Mouse (Mus musculus) intestine, embryonic 14.5 days (tissue): ENCODE data around the gene Marcks. TPM values are rescaled to one million over a fixed set of nuclear protein-coding genes. Genes with fewer than 3 reads are reported as not detected.

Experiments
- ATAC-seq: fragments of 200-750 bp; cut with Nextera tagmentation; replicated peaks from 2 replicates; pipeline ENCODE4 v1.8.0; 2017; ENCODE audit warnings: low read depth, moderate number of reproducible peaks, moderate TSS enrichment, moderate library complexity; ENCODE audit not compliant: low FRiP score, low TSS enrichment
- DNase-seq: peaks from one replicate; pipeline ENCODE4 v3.0.0-alpha.2; 2018; ENCODE audit warnings: low spot score
- H3K27ac ChIP-seq: fragments of 300-500 bp; sonication (generic); 2 replicates; pipeline ENCODE4 v1.5.1; 2014; ENCODE audit warnings: low read depth, mild to moderate bottlenecking, control low read depth
- H3K27me3 ChIP-seq: fragments of 300-500 bp; sonication (generic); replicated peaks from 2 replicates; pipeline ENCODE4 v1.6.1; 2014; ENCODE audit warnings: low read length, control low read depth; ENCODE audit not compliant: control insufficient read depth, insufficient read depth
- H3K36me3 ChIP-seq: fragments of 300-500 bp; sonication (generic); 2 replicates; pipeline ENCODE4 v1.6.1; 2014; ENCODE audit warnings: low read length, control low read depth; ENCODE audit not compliant: control insufficient read depth, insufficient read depth
- H3K4me1 ChIP-seq: fragments of 300-500 bp; sonication (generic); replicated peaks from 2 replicates; pipeline ENCODE4 v1.6.1; 2014; ENCODE audit warnings: low read length, control low read depth, mixed read lengths; ENCODE audit not compliant: control insufficient read depth, insufficient read depth
- H3K4me2 ChIP-seq: fragments of 300-500 bp; sonication (generic); 2 replicates; pipeline ENCODE4 v1.6.1; 2014; ENCODE audit warnings: low read length
- H3K4me3 ChIP-seq: fragments of 300-500 bp; sonication (generic); 2 replicates; pipeline ENCODE4 v1.5.1; 2014; ENCODE audit warnings: low read depth, low read length, control low read depth, mixed read lengths
- H3K9ac ChIP-seq: fragments of 300-500 bp; sonication (generic); 2 replicates; pipeline ENCODE4 v1.6.1; 2014; ENCODE audit warnings: mild to moderate bottlenecking, low read length
- H3K9me3 ChIP-seq: fragments of 300-500 bp; sonication (generic); 2 replicates; pipeline ENCODE4 v1.6.1; 2016; ENCODE audit warnings: low read length, control low read depth; ENCODE audit not compliant: control insufficient read depth
- WGBS: fragments of 180-500 bp; shearing (Covaris S2); extraction: QIAGEN DNeasy Blood & Tissue Kit; methylation state at CpG from one replicate; pipeline ENCODE4 v1.1.7; 2014; 5-methylcytosine and 5-hydroxymethylcytosine counted together
- polyA plus RNA-seq: library from polyadenylated mRNA; unstranded; fragments of >200 nt; fragmentation: Nextera tagmentation; extraction: Ambion mirVana; gene quantifications from 2 replicates; pipeline ENCODE4 v1.2.1, GENCODE M21; 2014

Marcks gene
- polyA plus RNA-seq, 1 experiment from 2014 or later, result 127 TPM

- H3K27me3 ChIP-seq, result no peaks in the 10 kb centered on the region
- H3K4me2 ChIP-seq, result peak overlapping the region; percentile 91
- H3K4me3 ChIP-seq, result peak overlapping the region; percentile 100
- H3K27ac ChIP-seq, result peak overlapping the region; percentile 99
- WGBS, result under 1% methylated on average over 26 of the region's 26 CpGs
- H3K9ac ChIP-seq, result peak overlapping the region; percentile 100
- H3K9me3 ChIP-seq, result no peaks in the 10 kb centered on the region
- H3K36me3 ChIP-seq, result peaks cover 13% of the 10 kb centered on the region
- H3K4me1 ChIP-seq, result peaks cover 6% of the 10 kb centered on the region; the same call in 1 of the 2 replicates
- peak; percentile 84 for DNase-seq
- ATAC-seq, result no peak
These were observed 884 bp upstream of the Marcks start for GRCm38 (mm10) chr10:37139443-37140165.

GRCm38 (mm10) chr10:37138311-37138731 lies 399 bp downstream of the Marcks start:
- H3K4me2 ChIP-seq, result peak overlapping the region; percentile 91
- peak overlapping the region; percentile 100 for H3K4me3 ChIP-seq
- peak; percentile 87 for DNase-seq
- no peaks in the 10 kb centered on the region for H3K27me3 ChIP-seq
- no peaks in the 10 kb centered on the region for H3K9me3 ChIP-seq
- WGBS, result under 1% methylated on average over 26 of the region's 26 CpGs
- ATAC-seq, result no peak
- H3K27ac ChIP-seq, result peak overlapping the region; percentile 99
- peaks cover 25% of the 10 kb centered on the region for H3K36me3 ChIP-seq
- peak overlapping the region; percentile 100 for H3K9ac ChIP-seq
- peaks cover 9% of the 10 kb centered on the region; the same call in 1 of the 2 replicates for H3K4me1 ChIP-seq

- no peaks in the 10 kb centered on the region for H3K9me3 ChIP-seq
- peak; percentile 82 for DNase-seq
- H3K9ac ChIP-seq, result peak overlapping the region; percentile 100
- H3K4me1 ChIP-seq, result peaks cover 9% of the 10 kb centered on the region; the same call in 1 of the 2 replicates
- peak overlapping the region; percentile 91 for H3K4me2 ChIP-seq
- peak overlapping the region; percentile 100 for H3K4me3 ChIP-seq
- peak overlapping the region; percentile 99 for H3K27ac ChIP-seq
- no peaks in the 10 kb centered on the region for H3K27me3 ChIP-seq
- H3K36me3 ChIP-seq, result peaks cover 31% of the 10 kb centered on the region
- peak; percentile 7; the same call in 1 of the 2 replicates for ATAC-seq
- WGBS, result under 1% methylated on average over 24 of the region's 24 CpGs
These were observed 999 bp downstream of the Marcks start for GRCm38 (mm10) chr10:37137531-37138310.

- Histone ChIP-seq H3K9ac (peak overlapping the region; percentile 100), H3K27me3 (no peaks in the 10 kb centered on the region), H3K4me2 (peak overlapping the region; percentile 91), H3K36me3 (peaks cover 34% of the 10 kb centered on the region), H3K9me3 (no peaks in the 10 kb centered on the region), H3K27ac (peak overlapping the region; percentile 99), H3K4me1 (peaks cover 9% of the 10 kb centered on the region; the same call in 1 of the 2 replicates), H3K4me3 (peak overlapping the region; percentile 100)
- under 1% methylated on average over 47 of the region's 49 CpGs for WGBS
- peak; percentile 96 for DNase-seq
- ATAC-seq, result peak; percentile 76
These were observed 1.7 kb downstream of the Marcks start for GRCm38 (mm10) chr10:37136981-37137518.

GRCm38 (mm10) chr10:37135951-37136751 lies 2.6 kb downstream of the Marcks start:
- no peaks in the 10 kb centered on the region for H3K27me3 ChIP-seq
- no peaks in the 10 kb centered on the region for H3K9me3 ChIP-seq
- peaks cover 34% of the 10 kb centered on the region for H3K36me3 ChIP-seq
- WGBS, result 1% methylated on average over 97 of the region's 99 CpGs
- H3K4me3 ChIP-seq, result peak overlapping the region; percentile 100
- peak overlapping the region; percentile 67 for H3K4me2 ChIP-seq
- peaks cover 7% of the 10 kb centered on the region; the same call in 1 of the 2 replicates for H3K4me1 ChIP-seq
- peak; percentile 81 for DNase-seq
- H3K9ac ChIP-seq, result peak overlapping the region; percentile 100
- no peak for ATAC-seq
- peak overlapping the region; percentile 99 for H3K27ac ChIP-seq

- H3K27ac ChIP-seq, result no peak overlapping the region
- DNase-seq (no peak), ATAC-seq (no peak)
- peaks cover 34% of the 10 kb centered on the region for H3K36me3 ChIP-seq
- H3K4me1 ChIP-seq, result peaks cover 7% of the 10 kb centered on the region; the same call in 1 of the 2 replicates
- H3K9me3 ChIP-seq, result no peaks in the 10 kb centered on the region
- 87% methylated on average over 4 of the region's 4 CpGs for WGBS
- peak overlapping the region; percentile 67 for H3K4me2 ChIP-seq
- H3K4me3 ChIP-seq, result 0 out of 2 replicates have a peak overlapping the region, but pooled peaks have one; percentile 100
- no peak overlapping the region for H3K9ac ChIP-seq
- H3K27me3 ChIP-seq, result no peaks in the 10 kb centered on the region
These were observed 4.6 kb downstream of the Marcks start for GRCm38 (mm10) chr10:37133876-37134708.

- Histone ChIP-seq H3K4me3 (no peak overlapping the region), H3K9me3 (no peaks in the 10 kb centered on the region), H3K9ac (no peak overlapping the region), H3K27me3 (no peaks in the 10 kb centered on the region), H3K27ac (no peak overlapping the region), H3K36me3 (peaks cover 34% of the 10 kb centered on the region), H3K4me1 (peaks cover 7% of the 10 kb centered on the region; the same call in 1 of the 2 replicates), H3K4me2 (no peak overlapping the region)
- ATAC-seq (no peak), DNase-seq (no peak)
- WGBS, result 91% methylated on average over 4 of the region's 4 CpGs
These were observed 6.0 kb downstream of the Marcks start for GRCm38 (mm10) chr10:37132671-37133070.
